Mouse (Mus musculus) megakaryocyte-erythroid progenitor cell, adult 5-6 weeks (primary cell): ENCODE measurements around the gene Gngt2. TPM values are rescaled to one million over a fixed set of nuclear protein-coding genes. Genes with fewer than 3 reads are reported as not detected.

Source experiments
- ATAC-seq: replicated peaks from 2 replicates; pipeline ENCODE4 v1.8.0; 2016; ENCODE audit warnings: mild to moderate bottlenecking, inconsistent platforms; ENCODE audit not compliant: severe bottlenecking, poor library complexity, low FRiP score, low TSS enrichment
- total RNA-seq, 2 experiments: library from RNA; stranded (forward) in 1 of 2; stranded (reverse) in 1 of 2; fragments of 200-1000, 215-1000 nt in 1 of 2; fragments of >200 nt in 1 of 2; fragmentation: Nextera tagmentation in 1 of 2; gene quantifications; 2 replicates each; pipeline ENCODE4 v1.2.3; 2014 to 2017

Gene Gngt2
- total RNA-seq, 2 experiments from 2014 or later, result 4.4 to 4.6 TPM

GRCm38 (mm10) chr11:95824877-95825243 lies 12.2 kb upstream of the Gngt2 start:
- ATAC-seq, result no peak

GRCm38 (mm10) chr11:95825625-95826024 lies 11.4 kb upstream of the Gngt2 start:
- no peak for ATAC-seq

DNA sequence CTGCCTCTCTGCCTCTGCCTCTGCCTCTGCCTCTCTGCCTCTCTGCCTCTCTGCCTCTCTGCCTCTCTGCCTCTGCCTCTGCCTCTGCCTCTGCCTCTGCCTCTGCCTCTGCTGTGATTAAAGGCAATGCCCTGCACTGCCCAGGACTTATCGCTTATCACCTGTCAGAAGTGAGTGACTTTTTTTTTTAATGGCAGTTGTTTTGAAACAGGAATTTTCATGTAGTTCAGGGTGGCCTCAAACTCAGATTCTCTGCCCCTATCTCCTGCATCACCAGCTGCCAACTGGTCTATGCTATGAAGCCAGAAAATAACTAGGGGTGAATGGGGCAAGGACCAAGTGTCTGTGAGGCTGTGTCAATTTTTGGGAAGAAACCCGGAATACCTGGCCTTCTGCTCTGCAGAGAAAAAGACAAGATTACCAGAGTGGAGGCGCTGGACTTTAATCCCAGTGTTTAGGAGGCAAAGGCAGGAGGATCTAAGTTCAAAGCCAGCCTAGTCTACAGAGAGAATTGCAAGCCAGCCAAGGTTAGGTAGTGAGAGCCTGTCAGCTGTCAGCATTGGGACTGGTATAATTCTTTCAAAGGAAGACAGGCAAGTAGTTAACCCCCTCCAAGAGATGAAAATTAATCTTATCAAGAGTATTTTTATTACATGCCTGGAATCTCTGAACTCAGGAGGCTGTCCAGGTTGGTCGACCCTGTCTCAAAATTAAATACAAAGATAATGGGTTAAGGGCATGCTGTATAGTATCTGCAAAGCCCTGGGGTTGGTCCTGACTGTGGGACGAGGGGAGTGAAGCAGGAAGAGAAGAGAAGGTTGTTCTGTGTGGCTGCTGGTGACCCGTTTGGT lies 10.5 kb upstream of the Gngt2 start:
- no peak for ATAC-seq

DNA sequence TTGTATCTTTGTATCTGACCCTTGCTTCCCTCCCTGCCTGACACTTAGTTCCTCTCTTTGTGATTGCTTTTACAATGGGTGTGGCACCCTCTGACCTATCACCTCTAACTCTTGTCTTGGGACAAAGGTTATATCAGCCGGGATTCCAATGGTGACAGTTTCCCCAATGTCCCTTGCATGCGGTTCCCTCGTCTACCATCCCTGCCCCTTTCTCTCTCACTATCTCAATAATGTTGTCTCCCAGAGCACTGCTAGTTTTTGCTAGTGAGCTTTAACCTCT lies 9.9 kb upstream of the Gngt2 start:
- ATAC-seq, result no peak

GRCm38 (mm10) chr11:95827464-95828085 lies 9.4 kb upstream of the Gngt2 start:
- no peak for ATAC-seq

DNA sequence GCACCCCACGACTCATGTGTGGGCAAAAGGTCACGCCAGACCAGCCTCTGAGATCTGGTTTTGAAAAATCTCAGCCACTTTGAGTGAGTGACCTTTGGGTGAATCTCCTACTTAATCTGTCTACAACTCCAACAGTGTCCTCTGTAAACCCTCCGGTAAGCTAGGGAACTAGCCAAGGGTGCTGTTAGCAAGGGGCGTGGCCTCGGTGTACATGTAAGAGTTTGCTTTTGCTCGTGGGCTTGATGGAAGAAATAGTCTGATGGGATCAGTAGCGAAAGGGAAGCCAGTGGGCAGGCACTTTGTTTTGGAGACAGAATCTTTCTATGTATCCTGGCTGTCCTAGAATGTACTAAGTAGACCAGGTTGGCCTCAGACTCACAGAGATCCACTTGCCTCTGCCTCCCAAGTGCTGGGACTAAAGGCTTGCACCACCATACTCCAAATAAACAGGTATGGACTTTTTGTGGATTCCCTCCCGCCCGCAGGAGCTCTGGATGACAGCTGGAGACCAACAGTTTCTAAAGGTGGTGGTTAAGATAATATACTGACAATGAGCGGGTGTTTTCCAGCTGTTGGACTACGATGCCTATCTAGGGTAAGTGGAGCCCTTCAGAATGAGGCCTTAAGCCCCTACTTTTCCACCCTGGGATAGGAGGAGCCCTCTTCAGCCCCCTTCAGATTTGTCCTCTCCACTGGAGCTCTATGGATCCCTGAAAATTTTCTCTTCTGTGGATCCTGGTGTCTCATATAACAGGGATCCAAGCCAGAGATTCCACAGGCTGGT lies 8.6 kb upstream of the Gngt2 start:
- no peak for ATAC-seq

GRCm38 (mm10) chr11:95829526-95830050 lies 7.4 kb upstream of the Gngt2 start:
- ATAC-seq, result no peak

GRCm38 (mm10) chr11:95830411-95831275 lies 6.4 kb upstream of the Gngt2 start:
- ATAC-seq, result no peak

DNA sequence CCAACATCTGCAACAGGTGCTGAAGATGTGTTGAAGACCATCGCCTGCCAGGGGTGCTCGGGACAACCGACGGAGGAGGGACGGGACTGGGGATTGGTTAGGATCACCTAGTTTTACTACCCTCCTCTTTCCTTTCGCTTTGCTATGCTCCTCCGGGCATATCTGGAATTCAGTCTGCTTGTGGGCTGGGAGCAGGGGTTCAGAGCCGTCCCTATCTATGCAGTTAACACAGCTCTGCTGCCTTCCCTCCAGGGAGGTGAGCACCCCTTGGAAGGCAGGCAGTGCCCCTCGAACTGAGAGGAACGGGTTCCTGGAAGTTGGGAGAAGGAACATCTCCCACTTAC lies 5.8 kb upstream of the Gngt2 start:
- ATAC-seq, result no peak

GRCm38 (mm10) chr11:95831641-95832040 lies 5.4 kb upstream of the Gngt2 start:
- no peak for ATAC-seq

DNA sequence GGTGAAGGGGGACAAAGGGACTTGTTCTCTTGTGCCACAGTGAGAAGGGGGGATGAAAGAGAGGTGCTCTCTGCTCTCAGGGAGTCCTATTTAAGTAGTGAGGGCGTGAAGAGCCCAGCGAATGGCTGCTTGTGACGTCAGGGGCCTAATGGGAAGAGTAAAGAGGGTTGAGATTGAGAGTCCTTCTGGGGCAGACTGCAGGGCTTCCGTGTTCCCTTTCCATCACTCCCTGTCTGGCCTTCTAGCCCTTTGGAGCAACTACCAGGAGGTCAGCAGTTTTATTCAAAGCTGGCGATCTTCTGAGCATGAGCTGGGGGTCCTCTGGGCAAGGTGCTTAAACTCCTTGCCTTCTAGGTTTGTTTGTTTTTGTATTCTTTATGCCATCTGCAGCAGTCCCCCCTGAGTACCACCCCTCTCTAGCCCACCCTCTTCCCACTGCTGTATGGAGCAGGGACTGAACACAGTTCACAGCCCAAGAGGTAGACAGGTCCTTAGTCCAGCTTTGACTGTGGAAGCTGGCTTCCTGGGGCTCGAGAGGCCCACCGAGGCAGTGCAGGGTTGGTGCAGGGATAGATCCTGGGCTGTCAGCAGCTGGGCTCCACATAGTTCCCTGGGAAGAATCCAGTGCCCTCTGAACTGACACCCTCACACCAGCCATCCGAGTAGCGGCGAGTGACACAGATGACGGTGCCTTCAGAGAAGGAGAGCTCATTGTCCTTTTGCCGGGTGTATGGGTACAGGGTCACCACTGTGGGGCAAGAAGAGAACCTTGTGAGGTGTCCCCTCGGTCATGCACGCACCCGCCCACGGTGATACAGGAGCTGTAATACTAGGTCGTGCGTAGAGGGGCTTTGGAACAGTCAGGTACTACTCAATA lies 4.6 kb upstream of the Gngt2 start:
- no peak for ATAC-seq

GRCm38 (mm10) chr11:95833006-95833570 lies 3.9 kb upstream of the Gngt2 start:
- no peak for ATAC-seq

GRCm38 (mm10) chr11:95833631-95834142 lies 3.3 kb upstream of the Gngt2 start:
- ATAC-seq, result no peak

GRCm38 (mm10) chr11:95834143-95834667 lies 2.8 kb upstream of the Gngt2 start:
- peak; percentile 36 for ATAC-seq

- peak; percentile 58 for ATAC-seq
Observed at GRCm38 (mm10) chr11:95834742-95835710, 2.0 kb upstream of the Gngt2 start.

DNA sequence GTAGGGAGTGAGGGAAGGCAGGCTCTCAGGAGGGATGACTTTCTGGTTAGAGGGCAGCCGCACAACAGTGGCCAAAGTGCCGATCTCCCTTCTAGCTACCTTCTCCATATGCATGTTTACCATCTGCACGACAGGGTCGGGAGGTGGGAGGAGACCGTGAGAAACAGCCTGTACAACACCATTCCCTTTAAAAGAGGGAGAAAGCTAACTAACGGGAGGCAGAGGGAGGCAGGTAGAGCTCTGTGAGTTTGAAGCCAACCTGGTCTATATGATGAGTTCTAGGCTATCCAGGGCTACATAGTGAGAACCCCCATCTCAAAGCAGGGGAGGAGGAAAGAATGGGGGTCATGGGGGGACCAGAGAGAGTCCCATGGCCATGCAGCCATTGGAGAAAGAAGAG lies 1.2 kb upstream of the Gngt2 start:
- no peak for ATAC-seq

DNA sequence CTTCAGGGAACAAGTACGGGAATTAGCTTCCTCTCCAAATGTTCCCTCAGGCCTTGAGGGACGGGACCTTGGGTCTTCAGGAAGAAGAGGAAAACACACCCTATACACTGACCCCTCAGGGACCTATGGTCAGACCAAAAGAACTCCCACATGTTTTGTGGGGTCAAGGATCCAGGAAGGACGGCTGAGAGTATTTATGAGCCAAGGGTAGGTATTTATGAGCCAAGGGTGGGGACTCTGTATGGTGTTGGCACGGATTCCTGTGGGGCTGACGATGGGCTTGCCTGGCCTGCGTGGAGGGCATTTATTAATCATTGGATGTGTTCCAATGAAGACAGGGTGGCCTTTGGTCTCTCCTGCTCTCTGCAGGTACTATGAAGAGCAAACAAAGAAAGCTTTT lies 583 bp upstream of the Gngt2 start:
- ATAC-seq, result no peak
